Mouse (Mus musculus) testis, adult 2 months (tissue): ENCODE results near the gene Abca2.

Experiments used
- CTCF ChIP-seq: fragments of 200-500 bp; IDR thresholded peaks from 2 replicates; pipeline ENCODE4 v1.5.1; 2012; ENCODE audit warnings: low read depth, mild to moderate bottlenecking, inconsistent platforms, low read length, moderate library complexity; ENCODE audit not compliant: control insufficient read depth, insufficient read depth, insufficient replicate concordance
- POLR2A ChIP-seq: fragments of 200-500 bp; IDR thresholded peaks from 2 replicates; pipeline ENCODE4 v1.6.1; 2012; ENCODE audit warnings: low read depth, mild to moderate bottlenecking, inconsistent platforms, low read length, moderate library complexity; ENCODE audit not compliant: control insufficient read depth

DNA sequence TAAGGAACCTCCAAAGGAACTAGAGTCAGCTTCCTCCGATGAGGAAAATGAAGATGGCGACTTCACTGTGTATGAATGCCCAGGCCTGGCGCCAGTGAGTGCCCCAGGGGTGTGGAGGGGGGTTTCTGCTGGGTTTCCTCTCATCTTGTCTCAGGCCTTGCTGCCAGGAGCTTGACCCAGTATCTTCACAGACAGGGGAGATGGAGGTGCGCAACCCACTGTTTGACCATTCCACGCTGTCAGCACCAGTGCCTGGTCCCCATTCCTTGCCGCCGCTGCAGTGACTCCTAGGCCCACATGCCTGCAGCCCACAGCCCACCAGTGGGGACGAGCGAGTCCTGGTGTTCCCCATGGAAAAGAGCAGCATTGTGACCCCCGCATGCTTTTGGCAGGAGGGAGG is 19.6 kb upstream of the Abca2 start:
- no peak for TF ChIP-seq POLR2A
- TF ChIP-seq CTCF = no peak
